Mouse (Mus musculus): Measurements from ENCODE around the gene Dcxr.
"Not testable (repeated sequence)": the region's sequence is repeated elsewhere in the genome, so short reads cannot be mapped to it uniquely, and the experiment has no call there.

Gene Dcxr

GRCm38 (mm10) chr11:120707225-120707624 is 19.9 kb downstream of the Dcxr start:
- no peak for DNase-seq

- no peak for DNase-seq
These were observed 21.0 kb downstream of the Dcxr start for GRCm38 (mm10) chr11:120706120-120706519.

GRCm38 (mm10) chr11:120704486-120705325 is 22.4 kb downstream of the Dcxr start:
- DNase-seq: no peak

- DNase-seq: no peak
These were observed 23.2 kb downstream of the Dcxr start for GRCm38 (mm10) chr11:120703696-120704454.

GRCm38 (mm10) chr11:120697741-120698140 is 29.3 kb downstream of the Dcxr start:
- DNase-seq: no peak

- no peak for DNase-seq
These were observed 30.5 kb downstream of the Dcxr start for GRCm38 (mm10) chr11:120696568-120696967.

- no peak for DNase-seq
These were observed 31.4 kb downstream of the Dcxr start for GRCm38 (mm10) chr11:120695641-120696040.

- DNase-seq: no peak
These were observed 31.9 kb downstream of the Dcxr start for GRCm38 (mm10) chr11:120695184-120695583.

GRCm38 (mm10) chr11:120693461-120693860 is 33.6 kb downstream of the Dcxr start:
- no peak for DNase-seq

- DNase-seq: no peak
These were observed 34.5 kb downstream of the Dcxr start for GRCm38 (mm10) chr11:120692471-120693011.

- DNase-seq: no peak
These were observed 37.7 kb downstream of the Dcxr start for GRCm38 (mm10) chr11:120689365-120689764.

- DNase-seq: no peak
These were observed 40.3 kb downstream of the Dcxr start for GRCm38 (mm10) chr11:120686650-120687272.

GRCm38 (mm10) chr11:120684660-120685059 is 42.4 kb downstream of the Dcxr start:
- no peak for DNase-seq

GRCm38 (mm10) chr11:120684086-120684485 is 43.0 kb downstream of the Dcxr start:
- DNase-seq: no peak

- DNase-seq: no peak
These were observed 43.5 kb downstream of the Dcxr start for GRCm38 (mm10) chr11:120683536-120683935.

GRCm38 (mm10) chr11:120682683-120683082 is 44.4 kb downstream of the Dcxr start:
- DNase-seq: no peak

GRCm38 (mm10) chr11:120679909-120680308 is 47.2 kb downstream of the Dcxr start:
- no peak for DNase-seq

- DNase-seq: no peak
These were observed 50.1 kb downstream of the Dcxr start for GRCm38 (mm10) chr11:120676951-120677350.

GRCm38 (mm10) chr11:120675875-120676274 is 51.2 kb downstream of the Dcxr start:
- not testable (repeated sequence) for DNase-seq
